Mouse (Mus musculus) embryonic fibroblast, embryonic 13.5 days (primary cell): ENCODE measurements around the gene Fam193b. TPM values are rescaled to one million over a fixed set of nuclear protein-coding genes. Genes with fewer than 3 reads are reported as not detected.

Experiments used
- H3K27ac ChIP-seq: 2 replicates; pipeline ENCODE4 v1.5.1; 2012; ENCODE audit warnings: low read length, control low read depth, inconsistent platforms; ENCODE audit not compliant: insufficient read depth
- H3K4me1 ChIP-seq: 2 replicates; pipeline ENCODE4 v1.6.1; 2011; ENCODE audit warnings: low read length; ENCODE audit not compliant: control insufficient read depth, insufficient read depth
- H3K4me3 ChIP-seq: 2 replicates; pipeline ENCODE4 v1.5.1; 2011; ENCODE audit warnings: mild to moderate bottlenecking, control low read depth, low read length; ENCODE audit not compliant: insufficient read depth
- CTCF ChIP-seq: IDR thresholded peaks from 2 replicates; pipeline ENCODE4 v1.5.1; 2011; ENCODE audit warnings: mild to moderate bottlenecking, control low read depth, low read length, moderate library complexity, borderline replicate concordance; ENCODE audit not compliant: insufficient read depth
- POLR2A ChIP-seq: IDR thresholded peaks from 2 replicates; pipeline ENCODE4 v1.6.1; 2011; ENCODE audit warnings: low read depth, mild to moderate bottlenecking, control low read depth, low read length, moderate library complexity
- polyA plus RNA-seq: library from polyadenylated mRNA; stranded (reverse); fragments of >200 nt; gene quantifications from 2 replicates; pipeline ENCODE4 v1.2.4, GENCODE M21; 2011; ENCODE audit warnings: low read depth; ENCODE audit not compliant: missing spikeins, insufficient read length

Fam193b gene
- polyA plus RNA-seq, 1 experiment: 24.5 TPM

- no peak within 1 kb of the TSS for H3K27ac ChIP-seq
These were observed 41.6 kb downstream of the Fam193b start, which contains the start of gene Dok3 for GRCm38 (mm10) chr13:55529198-55529915. Dok3 (minus strand) TSS chr13:55529296.

GRCm38 (mm10) chr13:55527834-55528772, 42.8 kb downstream of the Fam193b start:
- no peak for TF ChIP-seq POLR2A
- no peak for TF ChIP-seq CTCF

More at GRCm38 (mm10) chr13:55529198-55529915, 41.6 kb downstream of the Fam193b start, which contains the start of gene Dok3:
- Histone ChIP-seq H3K4me1 (no peaks in the 10 kb centered on the region), H3K4me3 (no peak within 1 kb of the TSS)
- TF ChIP-seq POLR2A (no peak), CTCF (no peak)

GRCm38 (mm10) chr13:55527212-55527611, 43.7 kb downstream of the Fam193b start:
- Histone ChIP-seq H3K27ac (no peak overlapping the region), H3K4me1 (no peaks in the 10 kb centered on the region), H3K4me3 (no peak overlapping the region)
- TF ChIP-seq POLR2A (no peak), CTCF (no peak)

More at GRCm38 (mm10) chr13:55527834-55528772, 42.8 kb downstream of the Fam193b start:
- H3K4me3 ChIP-seq: no peak overlapping the region
- H3K27ac ChIP-seq: no peak overlapping the region
- H3K4me1 ChIP-seq: no peaks in the 10 kb centered on the region

- H3K27ac ChIP-seq: no peak overlapping the region
These were observed 45.0 kb downstream of the Fam193b start for GRCm38 (mm10) chr13:55525733-55526553.

GRCm38 (mm10) chr13:55523951-55524600, 46.8 kb downstream of the Fam193b start:
- no peaks in the 10 kb centered on the region for H3K4me1 ChIP-seq
- TF ChIP-seq CTCF: no peak
- no peak for TF ChIP-seq POLR2A
- no peak overlapping the region for H3K4me3 ChIP-seq
- H3K27ac ChIP-seq: no peak overlapping the region

More at GRCm38 (mm10) chr13:55525733-55526553, 45.0 kb downstream of the Fam193b start:
- no peak overlapping the region for H3K4me3 ChIP-seq
- no peak for TF ChIP-seq POLR2A
- no peak for TF ChIP-seq CTCF
- no peaks in the 10 kb centered on the region for H3K4me1 ChIP-seq

- Histone ChIP-seq H3K4me3 (no peak overlapping the region), H3K27ac (no peak overlapping the region), H3K4me1 (no peaks in the 10 kb centered on the region)
- TF ChIP-seq CTCF (no peak), POLR2A (no peak)
These were observed 47.6 kb downstream of the Fam193b start for GRCm38 (mm10) chr13:55523278-55523677.

- H3K27ac ChIP-seq: no peak overlapping the region
- TF ChIP-seq POLR2A (no peak), CTCF (no peak)
- H3K4me1 ChIP-seq: no peaks in the 10 kb centered on the region
- H3K4me3 ChIP-seq: no peak overlapping the region
These were observed 48.2 kb downstream of the Fam193b start for GRCm38 (mm10) chr13:55522730-55523129.

GRCm38 (mm10) chr13:55519606-55520005, 51.3 kb downstream of the Fam193b start:
- Histone ChIP-seq H3K4me3 (no peak overlapping the region), H3K27ac (no peak overlapping the region), H3K4me1 (no peaks in the 10 kb centered on the region)
- TF ChIP-seq CTCF (no peak), POLR2A (no peak)
